Mouse (Mus musculus) thymus, postnatal 14 days (tissue): Measurements from ENCODE around the gene Nat8f4.
"Not testable (repeated sequence)": the region's sequence is repeated elsewhere in the genome, so short reads cannot be mapped to it uniquely, and the experiment has no call there.

Experiments used
- DNase-seq: peaks from one replicate; pipeline ENCODE4 v3.0.0; 2021

Nat8f4 gene

GRCm38 (mm10) chr6:85898596-85899475 is 5.8 kb downstream of the Nat8f4 start:
- not testable (repeated sequence) for DNase-seq

- peak; percentile 28 for DNase-seq
These were observed 9.5 kb downstream of the Nat8f4 start for GRCm38 (mm10) chr6:85895061-85895648.

- no peak for DNase-seq
These were observed 15.7 kb downstream of the Nat8f4 start for GRCm38 (mm10) chr6:85888961-85889360.

- DNase-seq = no peak
These were observed 20.4 kb downstream of the Nat8f4 start for GRCm38 (mm10) chr6:85884311-85884710.

- DNase-seq = not testable (repeated sequence)
These were observed 21.4 kb downstream of the Nat8f4 start for GRCm38 (mm10) chr6:85883246-85883645.

GRCm38 (mm10) chr6:85869006-85869405 is 35.7 kb downstream of the Nat8f4 start, which contains the start of gene Nat8f2:
Nat8f2 (minus strand) TSS chr6:85869158.
- not testable (repeated sequence) for DNase-seq

GRCm38 (mm10) chr6:85867726-85868690 is 36.7 kb downstream of the Nat8f4 start:
- DNase-seq = no peak

GRCm38 (mm10) chr6:85866995-85867394 is 37.7 kb downstream of the Nat8f4 start:
- DNase-seq = not testable (repeated sequence)

- DNase-seq = not testable (repeated sequence)
These were observed 38.5 kb downstream of the Nat8f4 start for GRCm38 (mm10) chr6:85866166-85866565.

- not testable (repeated sequence) for DNase-seq
These were observed 39.6 kb downstream of the Nat8f4 start for GRCm38 (mm10) chr6:85864900-85865639.

GRCm38 (mm10) chr6:85863840-85864239 is 40.8 kb downstream of the Nat8f4 start:
- DNase-seq = no peak

- DNase-seq = no peak
These were observed 41.5 kb downstream of the Nat8f4 start for GRCm38 (mm10) chr6:85863136-85863535.

GRCm38 (mm10) chr6:85862565-85862964 is 42.1 kb downstream of the Nat8f4 start:
- DNase-seq = no peak

- no peak for DNase-seq
These were observed 43.4 kb downstream of the Nat8f4 start for GRCm38 (mm10) chr6:85861247-85861646.

GRCm38 (mm10) chr6:85856194-85856678 is 48.4 kb downstream of the Nat8f4 start:
- DNase-seq = no peak

- no peak for DNase-seq
These were observed 51.2 kb downstream of the Nat8f4 start for GRCm38 (mm10) chr6:85853481-85853880.

- no peak for DNase-seq
These were observed 53.5 kb downstream of the Nat8f4 start for GRCm38 (mm10) chr6:85851062-85851773.

GRCm38 (mm10) chr6:85849240-85849639 is 55.4 kb downstream of the Nat8f4 start:
- no peak for DNase-seq
